Mouse (Mus musculus): Measurements from ENCODE around the gene Thbs3. TPM values are rescaled to one million over a fixed set of nuclear protein-coding genes. Genes with fewer than 3 reads are reported as not detected.

Gene Thbs3
- polyA plus RNA-seq, 1 experiment from 2014 or later: 24.4 TPM

GRCm38 (mm10) chr3:89229276-89229675, 14.3 kb downstream of the Thbs3 start:
- no peak for DNase-seq (ENCODE audit: low spot score)
- Histone ChIP-seq H3K4me2 (ENCODE audit: low read depth, low read length) (no peak overlapping the region), H3K9me3 (replicated peaks; ENCODE audit: control insufficient read depth, low read length) (no peaks in the 10 kb centered on the region), H3K27me3 (ENCODE audit: control insufficient read depth, insufficient read depth, low read length) (peaks cover 2% of the 10 kb centered on the region; the same call in 1 of the 2 replicates), H3K9ac (replicated peaks; ENCODE audit: low read length) (no peak overlapping the region), H3K27ac (replicated peaks; ENCODE audit: low read depth, low read length) (no peak overlapping the region), H3K4me1 (ENCODE audit: control insufficient read depth, insufficient read depth, low read length) (peaks cover 6% of the 10 kb centered on the region), H3K36me3 (replicated peaks; ENCODE audit: control insufficient read depth, insufficient read depth, low read depth, low read length) (no peaks in the 10 kb centered on the region), H3K4me3 (ENCODE audit: low read depth, low read length) (no peak overlapping the region)
- ATAC-seq (replicated peaks; ENCODE audit: insufficient number of reproducible peaks, low FRiP score, low TSS enrichment, low read depth): no peak
- WGBS: 61% methylated on average over 4 of the region's 4 CpGs

GRCm38 (mm10) chr3:89230561-89230960, 15.6 kb downstream of the Thbs3 start:
- Histone ChIP-seq H3K4me1 (ENCODE audit: control insufficient read depth, insufficient read depth, low read length) (peaks cover 6% of the 10 kb centered on the region), H3K36me3 (replicated peaks; ENCODE audit: control insufficient read depth, insufficient read depth, low read depth, low read length) (no peaks in the 10 kb centered on the region), H3K27ac (replicated peaks; ENCODE audit: low read depth, low read length) (no peak overlapping the region), H3K9me3 (replicated peaks; ENCODE audit: control insufficient read depth, low read length) (no peaks in the 10 kb centered on the region), H3K4me2 (ENCODE audit: low read depth, low read length) (no peak overlapping the region), H3K4me3 (ENCODE audit: low read depth, low read length) (no peak overlapping the region), H3K9ac (replicated peaks; ENCODE audit: low read length) (no peak overlapping the region), H3K27me3 (ENCODE audit: control insufficient read depth, insufficient read depth, low read length) (peaks cover 2% of the 10 kb centered on the region; the same call in 1 of the 2 replicates)
- DNase-seq (ENCODE audit: low spot score): no peak
- 93% methylated on average over 2 of the region's 2 CpGs for WGBS
- ATAC-seq (replicated peaks; ENCODE audit: insufficient number of reproducible peaks, low FRiP score, low TSS enrichment, low read depth): no peak

GRCm38 (mm10) chr3:89231345-89231744, 16.4 kb downstream of the Thbs3 start:
- peaks cover 6% of the 10 kb centered on the region for H3K4me1 ChIP-seq (ENCODE audit: control insufficient read depth, insufficient read depth, low read length)
- ATAC-seq (replicated peaks; ENCODE audit: insufficient number of reproducible peaks, low FRiP score, low TSS enrichment, low read depth) (no peak), DNase-seq (ENCODE audit: low spot score) (no peak)
- H3K4me3 ChIP-seq (ENCODE audit: low read depth, low read length): no peak overlapping the region
- no peak overlapping the region for H3K4me2 ChIP-seq (ENCODE audit: low read depth, low read length)
- no peak overlapping the region for H3K27ac ChIP-seq (replicated peaks; ENCODE audit: low read depth, low read length)
- no peaks in the 10 kb centered on the region for H3K36me3 ChIP-seq (replicated peaks; ENCODE audit: control insufficient read depth, insufficient read depth, low read depth, low read length)
- H3K27me3 ChIP-seq (ENCODE audit: control insufficient read depth, insufficient read depth, low read length): peaks cover 2% of the 10 kb centered on the region; the same call in 1 of the 2 replicates
- WGBS: 64% methylated on average over 7 of the region's 7 CpGs
- H3K9ac ChIP-seq (replicated peaks; ENCODE audit: low read length): no peak overlapping the region
- H3K9me3 ChIP-seq (replicated peaks; ENCODE audit: control insufficient read depth, low read length): no peaks in the 10 kb centered on the region

GRCm38 (mm10) chr3:89231772-89232275, 16.8 kb downstream of the Thbs3 start:
- Histone ChIP-seq H3K9ac (replicated peaks; ENCODE audit: low read length) (no peak overlapping the region), H3K4me1 (ENCODE audit: control insufficient read depth, insufficient read depth, low read length) (peaks cover 6% of the 10 kb centered on the region), H3K27ac (replicated peaks; ENCODE audit: low read depth, low read length) (no peak overlapping the region), H3K4me3 (ENCODE audit: low read depth, low read length) (no peak overlapping the region), H3K4me2 (ENCODE audit: low read depth, low read length) (no peak overlapping the region), H3K36me3 (replicated peaks; ENCODE audit: control insufficient read depth, insufficient read depth, low read depth, low read length) (no peaks in the 10 kb centered on the region), H3K9me3 (replicated peaks; ENCODE audit: control insufficient read depth, low read length) (no peaks in the 10 kb centered on the region), H3K27me3 (ENCODE audit: control insufficient read depth, insufficient read depth, low read length) (peaks cover 2% of the 10 kb centered on the region; the same call in 1 of the 2 replicates)
- DNase-seq (ENCODE audit: low spot score): no peak
- no peak for ATAC-seq (replicated peaks; ENCODE audit: insufficient number of reproducible peaks, low FRiP score, low TSS enrichment, low read depth)
- 74% methylated on average over 16 of the region's 16 CpGs for WGBS

- H3K9me3 ChIP-seq (replicated peaks; ENCODE audit: control insufficient read depth, low read length): no peaks in the 10 kb centered on the region
- no peak overlapping the region for H3K27ac ChIP-seq (replicated peaks; ENCODE audit: low read depth, low read length)
- WGBS: 58% methylated on average over 6 of the region's 6 CpGs
- no peaks in the 10 kb centered on the region for H3K36me3 ChIP-seq (replicated peaks; ENCODE audit: control insufficient read depth, insufficient read depth, low read depth, low read length)
- H3K4me3 ChIP-seq (ENCODE audit: low read depth, low read length): no peak overlapping the region
- ATAC-seq (replicated peaks; ENCODE audit: insufficient number of reproducible peaks, low FRiP score, low TSS enrichment, low read depth) (no peak), DNase-seq (ENCODE audit: low spot score) (no peak)
- no peak overlapping the region for H3K4me2 ChIP-seq (ENCODE audit: low read depth, low read length)
- H3K9ac ChIP-seq (replicated peaks; ENCODE audit: low read length): no peak overlapping the region
- H3K4me1 ChIP-seq (ENCODE audit: control insufficient read depth, insufficient read depth, low read length): peaks cover 6% of the 10 kb centered on the region
- peaks cover 2% of the 10 kb centered on the region; the same call in 1 of the 2 replicates for H3K27me3 ChIP-seq (ENCODE audit: control insufficient read depth, insufficient read depth, low read length)
Measured at GRCm38 (mm10) chr3:89232614-89233013, 17.6 kb downstream of the Thbs3 start.

GRCm38 (mm10) chr3:89233562-89234110, 18.7 kb downstream of the Thbs3 start:
- peaks cover 2% of the 10 kb centered on the region; the same call in 1 of the 2 replicates for H3K27me3 ChIP-seq (ENCODE audit: control insufficient read depth, insufficient read depth, low read length)

GRCm38 (mm10) chr3:89236516-89236915, 21.5 kb downstream of the Thbs3 start:
- Histone ChIP-seq H3K27ac (replicated peaks; ENCODE audit: low read depth, low read length) (no peak overlapping the region), H3K9me3 (replicated peaks; ENCODE audit: control insufficient read depth, low read length) (no peaks in the 10 kb centered on the region), H3K4me1 (ENCODE audit: control insufficient read depth, insufficient read depth, low read length) (no peaks in the 10 kb centered on the region), H3K4me3 (ENCODE audit: low read depth, low read length) (no peak overlapping the region), H3K36me3 (replicated peaks; ENCODE audit: control insufficient read depth, insufficient read depth, low read depth, low read length) (no peaks in the 10 kb centered on the region; the same call in 1 of the 2 replicates), H3K27me3 (ENCODE audit: control insufficient read depth, insufficient read depth, low read length) (no peaks in the 10 kb centered on the region), H3K9ac (replicated peaks; ENCODE audit: low read length) (no peak overlapping the region), H3K4me2 (ENCODE audit: low read depth, low read length) (no peak overlapping the region)
- 90% methylated on average over 10 of the region's 10 CpGs for WGBS
- DNase-seq (ENCODE audit: low spot score) (no peak), ATAC-seq (replicated peaks; ENCODE audit: insufficient number of reproducible peaks, low FRiP score, low TSS enrichment, low read depth) (no peak)

More at GRCm38 (mm10) chr3:89233562-89234110, 18.7 kb downstream of the Thbs3 start:
- H3K4me1 ChIP-seq (ENCODE audit: control insufficient read depth, insufficient read depth, low read length): peaks cover 5% of the 10 kb centered on the region
- no peaks in the 10 kb centered on the region for H3K36me3 ChIP-seq (replicated peaks; ENCODE audit: control insufficient read depth, insufficient read depth, low read depth, low read length)
- WGBS: 78% methylated on average over 14 of the region's 14 CpGs
- ATAC-seq (replicated peaks; ENCODE audit: insufficient number of reproducible peaks, low FRiP score, low TSS enrichment, low read depth) (no peak), DNase-seq (ENCODE audit: low spot score) (no peak)
- no peak overlapping the region for H3K27ac ChIP-seq (replicated peaks; ENCODE audit: low read depth, low read length)
- H3K9ac ChIP-seq (replicated peaks; ENCODE audit: low read length): no peak overlapping the region
- no peak overlapping the region for H3K4me2 ChIP-seq (ENCODE audit: low read depth, low read length)
- H3K9me3 ChIP-seq (replicated peaks; ENCODE audit: control insufficient read depth, low read length): no peaks in the 10 kb centered on the region
- H3K4me3 ChIP-seq (ENCODE audit: low read depth, low read length): no peak overlapping the region

- no peak overlapping the region for H3K4me2 ChIP-seq (ENCODE audit: low read depth, low read length)
- H3K36me3 ChIP-seq (replicated peaks; ENCODE audit: control insufficient read depth, insufficient read depth, low read depth, low read length): no peaks in the 10 kb centered on the region; the same call in 1 of the 2 replicates
- no peaks in the 10 kb centered on the region for H3K27me3 ChIP-seq (ENCODE audit: control insufficient read depth, insufficient read depth, low read length)
- no peaks in the 10 kb centered on the region for H3K4me1 ChIP-seq (ENCODE audit: control insufficient read depth, insufficient read depth, low read length)
- H3K27ac ChIP-seq (replicated peaks; ENCODE audit: low read depth, low read length): no peak overlapping the region
- H3K9me3 ChIP-seq (replicated peaks; ENCODE audit: control insufficient read depth, low read length): no peaks in the 10 kb centered on the region
- ATAC-seq (replicated peaks; ENCODE audit: insufficient number of reproducible peaks, low FRiP score, low TSS enrichment, low read depth) (no peak), DNase-seq (ENCODE audit: low spot score) (no peak)
- H3K9ac ChIP-seq (replicated peaks; ENCODE audit: low read length): no peak overlapping the region
- no peak overlapping the region for H3K4me3 ChIP-seq (ENCODE audit: low read depth, low read length)
- WGBS: 92% methylated on average over 21 of the region's 21 CpGs
Measured at GRCm38 (mm10) chr3:89237682-89238081, 22.7 kb downstream of the Thbs3 start.

Measured in embryonic facial prominence, embryonic 11.5 days (tissue).